Mouse (Mus musculus) neutrophil, adult 59 days (primary cell): Measurements from ENCODE around the gene Ddx51. TPM values are rescaled to one million over a fixed set of nuclear protein-coding genes. Genes with fewer than 3 reads are reported as not detected.

Source experiments
- total RNA-seq, 2 experiments: library from RNA; stranded (reverse); gene quantifications; 1 replicate in 1 of 2; 2 replicates in 1 of 2; pipeline ENCODE4 v1.2.4; 2023

The Ddx51 gene
- 10 to 100 TPM; 15.0 to 23.7 TPM for total RNA-seq

GRCm38 (mm10) chr5:110652719-110653648 is at the start of gene Ddx51, which contains the start of gene Noc4l:
Gene Ddx51 (plus strand): TSS chr5:110653451.
Gene Noc4l (minus strand): TSS chr5:110653417.

Other genes starting within 250 kb of the Ddx51 start
- 100 to 1,000 TPM; 103 to 104 TPM for gene Fbrsl1, start 204.9 kb upstream of the Ddx51 start, total RNA-seq
- gene Galnt9, start 109.1 kb upstream of the Ddx51 start, total RNA-seq, result 1 to 10 TPM; 4.9 to 8.8 TPM
- 10 to 100 TPM; 24.5 to 25.0 TPM for gene Noc4l, start within 50 bp of the Ddx51 start, total RNA-seq
- gene Ep400, start 117.3 kb downstream of the Ddx51 start, total RNA-seq, result 100 to 1,000 TPM; 105 to 115 TPM
- gene Pus1, start 127.2 kb downstream of the Ddx51 start, total RNA-seq, result 10 to 100 TPM; 11.1 to 15.6 TPM
- gene Ulk1, start 156.6 kb downstream of the Ddx51 start, total RNA-seq, result 100 to 1,000 TPM in 1 of 2 experiments, 10 to 100 TPM in 1; 90.6 to 100 TPM
- 10 to 100 TPM in 1 of 2 experiments, 1 to 10 TPM in 1; 8.8 to 13.1 TPM for gene Hscb, start 186.3 kb downstream of the Ddx51 start, total RNA-seq
- 10 to 100 TPM in 1 of 2 experiments, 1 to 10 TPM in 1; 9.7 to 12.7 TPM for gene Chek2, start 186.5 kb downstream of the Ddx51 start, total RNA-seq
- gene Ttc28, start 226.4 kb downstream of the Ddx51 start, total RNA-seq, result 1 to 10 TPM in 1 of 2 experiments, under 1 TPM in 1; 0.73 to 1.6 TPM